Mouse (Mus musculus): ENCODE results near the gene Tpm3-rs7. TPM values are rescaled to one million over a fixed set of nuclear protein-coding genes. Genes with fewer than 3 reads are reported as not detected.
"Not testable (repeated sequence)": the region's sequence is repeated elsewhere in the genome, so short reads cannot be mapped to it uniquely, and the experiment has no call there.

Tpm3-rs7 gene
- 85.7 and 114 TPM in 2 replicates for total RNA-seq (2017)

DNA sequence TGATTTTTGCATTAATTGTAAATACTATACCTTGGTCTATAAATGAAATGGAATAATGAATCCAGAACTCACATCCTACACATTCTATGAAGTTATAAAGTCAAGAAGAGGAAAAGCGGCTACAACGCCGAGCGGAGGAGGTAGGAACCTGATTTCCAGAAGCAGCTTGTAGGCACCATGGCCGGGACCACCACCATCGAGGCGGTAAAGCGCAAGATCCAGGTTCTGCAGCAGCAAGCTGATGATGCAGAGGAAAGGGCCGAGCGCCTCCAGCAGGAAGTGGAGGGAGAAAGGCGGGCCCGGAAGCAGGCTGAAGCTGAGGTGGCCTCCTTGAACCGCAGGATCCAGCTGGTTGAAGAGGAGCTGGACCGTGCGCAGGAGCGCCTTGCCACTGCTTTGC lies at the start of gene Tpm3-rs7:
Tpm3-rs7 (plus strand) TSS at position 110 of the 400 bp plus-strand sequence.
- not testable (repeated sequence) for ATAC-seq (replicated peaks; ENCODE audit: low read depth, poor library complexity, severe bottlenecking)

DNA sequence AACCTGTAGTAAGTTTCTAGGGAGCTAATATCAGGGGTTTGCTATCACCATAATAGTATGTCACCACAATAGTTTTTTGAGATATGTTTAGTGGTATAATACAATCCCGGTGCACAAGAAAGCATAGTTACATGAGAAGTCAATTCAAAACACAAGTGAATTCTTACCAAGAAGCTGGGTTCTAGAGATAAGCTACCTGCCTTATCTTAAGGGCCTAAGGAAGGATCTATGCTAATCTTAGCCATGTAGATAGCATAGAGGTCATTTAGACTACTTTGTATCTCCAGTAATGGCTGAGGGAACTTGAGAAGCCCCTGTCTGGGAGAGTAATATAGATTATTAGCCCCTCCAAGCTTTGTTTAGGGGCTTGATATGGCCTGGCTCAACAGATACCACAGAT lies 2.6 kb downstream of the Tpm3-rs7 start:
- no peak for ATAC-seq (replicated peaks; ENCODE audit: low read depth, poor library complexity, severe bottlenecking)

DNA sequence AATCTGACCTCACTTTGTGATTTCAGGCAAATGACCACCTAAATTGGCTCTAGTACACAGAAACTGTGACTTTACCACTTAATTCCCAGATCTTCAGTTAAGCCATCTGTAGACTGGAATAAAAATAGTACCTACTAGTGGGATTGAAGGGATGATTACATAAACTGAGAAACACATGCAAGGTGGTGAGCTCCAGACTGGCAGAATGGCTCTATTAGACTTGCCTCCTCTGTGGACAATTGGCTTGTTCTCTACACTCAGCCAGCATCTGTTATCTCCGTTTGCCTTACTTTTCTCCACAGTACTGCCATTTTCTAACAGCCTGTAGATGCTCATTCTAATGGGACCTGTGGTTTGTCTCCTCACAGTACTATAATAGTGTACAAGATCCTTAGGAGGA lies 49.0 kb downstream of the Tpm3-rs7 start:
- no peak for ATAC-seq (replicated peaks; ENCODE audit: low read depth, poor library complexity, severe bottlenecking)
